Mouse (Mus musculus): ENCODE measurements around the gene H2afj. TPM values are rescaled to one million over a fixed set of nuclear protein-coding genes. Genes with fewer than 3 reads are reported as not detected.

H2afj gene
- polyA plus RNA-seq (2014; fragmentation: Nextera tagmentation; extraction: Ambion mirVana) = 106 and 108 TPM in 2 replicates

DNA sequence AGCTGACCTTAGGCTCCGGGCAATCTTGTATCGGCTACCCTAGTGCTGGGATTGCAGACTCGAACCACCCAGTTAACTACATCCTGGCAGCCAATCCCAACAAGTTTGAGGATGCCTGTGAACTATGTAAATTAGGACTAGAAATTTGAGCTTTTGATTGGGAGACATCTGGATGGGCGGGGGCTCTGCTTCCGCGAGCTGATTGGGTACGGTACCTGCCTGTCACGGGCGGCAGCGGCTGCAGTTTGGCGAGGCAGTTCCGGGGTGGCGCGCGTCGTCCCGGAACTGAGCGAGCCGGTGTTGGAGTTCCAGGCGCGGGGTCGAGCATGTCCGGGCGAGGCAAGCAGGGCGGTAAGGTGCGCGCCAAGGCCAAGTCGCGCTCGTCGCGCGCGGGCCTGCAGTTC is at the start of gene H2afj:
TSS of gene H2afj (plus strand) at position 231 of the 404 bp plus-strand sequence.
- under 1% methylated on average over 34 of the region's 34 CpGs for WGBS
- H3K4me3 ChIP-seq (ENCODE audit: low read depth, low read length) = peak within 1 kb of the TSS; percentile 83
- H3K4me2 ChIP-seq = peak within 1 kb of the TSS; percentile 95
- no peak for TF ChIP-seq CTCF (IDR thresholded peaks at IDR 0.05; ENCODE audit: low read depth)
- DNase-seq = peak; percentile 99
- peak; percentile 77 for ATAC-seq (ENCODE audit: insufficient read depth)
- H3K36me3 ChIP-seq (ENCODE audit: insufficient read depth) = peaks cover 16% of the 10 kb centered on the region
- no peaks in the 10 kb centered on the region for H3K9me3 ChIP-seq (ENCODE audit: low read depth, low read length)
- H3K27me3 ChIP-seq (ENCODE audit: insufficient read depth, low read length) = no peaks in the 10 kb centered on the region
- peak within 1 kb of the TSS; percentile 87 for H3K27ac ChIP-seq (ENCODE audit: low read depth)
- peaks cover 15% of the 10 kb centered on the region for H3K4me1 ChIP-seq (ENCODE audit: insufficient read depth)
- peak within 1 kb of the TSS; percentile 68 for H3K9ac ChIP-seq

DNA sequence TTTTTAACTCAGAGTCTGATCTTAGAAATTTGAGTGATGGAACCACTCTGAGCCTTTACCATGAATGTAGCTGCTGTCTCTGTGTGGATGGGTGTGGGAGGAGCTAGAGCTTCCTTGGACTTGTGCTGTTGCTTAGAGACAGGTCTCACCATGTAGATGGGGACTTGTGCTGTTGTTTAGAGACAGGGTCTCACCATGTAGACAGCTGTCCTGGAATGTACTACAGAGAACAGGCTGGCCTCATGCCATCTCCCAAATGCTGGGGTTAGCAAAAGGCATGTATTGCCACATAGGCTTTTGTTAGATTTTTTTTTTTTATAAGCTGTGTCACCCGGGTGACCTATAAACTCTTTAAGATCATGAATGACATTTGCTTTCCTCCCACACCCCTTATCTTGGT is 44.1 kb upstream of the H2afj start:
- no peaks in the 10 kb centered on the region for H3K36me3 ChIP-seq (ENCODE audit: insufficient read depth)
- TF ChIP-seq CTCF (IDR thresholded peaks at IDR 0.05; ENCODE audit: low read depth) = no peak
- H3K27me3 ChIP-seq (ENCODE audit: insufficient read depth, low read length) = no peaks in the 10 kb centered on the region
- no peak overlapping the region for H3K4me3 ChIP-seq (ENCODE audit: low read depth, low read length)
- H3K4me1 ChIP-seq (ENCODE audit: insufficient read depth) = peaks cover 12% of the 10 kb centered on the region
- no peak overlapping the region; the same call in 1 of the 2 replicates for H3K27ac ChIP-seq (ENCODE audit: low read depth)
- no peak overlapping the region for H3K4me2 ChIP-seq
- peak; percentile 99 for ATAC-seq (ENCODE audit: insufficient read depth)
- no peak overlapping the region for H3K9ac ChIP-seq
- H3K9me3 ChIP-seq (ENCODE audit: low read depth, low read length) = no peaks in the 10 kb centered on the region
- WGBS = 5% methylated on average over 1 of the region's 1 CpGs
- peak; percentile 93 for DNase-seq

DNA sequence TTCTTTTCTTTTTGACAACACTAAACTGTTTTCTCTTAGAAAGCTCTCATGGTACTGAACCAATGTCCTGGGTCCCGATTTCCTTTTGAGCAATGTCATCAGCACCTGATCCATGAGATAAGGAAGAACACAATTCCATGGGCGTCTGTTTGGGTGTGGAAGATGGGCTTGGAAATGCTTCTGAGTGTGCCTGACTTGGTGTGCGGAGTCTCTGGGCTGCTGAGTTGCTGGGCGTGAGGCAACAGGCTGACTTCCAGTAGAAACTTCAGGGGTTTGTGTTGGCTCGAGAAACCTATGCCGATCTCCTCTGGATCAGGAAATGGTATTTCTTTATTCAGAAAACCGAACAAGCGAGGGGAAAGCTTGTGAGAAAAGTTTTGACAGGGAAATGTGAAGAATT is 38.9 kb upstream of the H2afj start:
- 58% methylated on average over 8 of the region's 8 CpGs for WGBS
- Histone ChIP-seq H3K4me3 (ENCODE audit: low read depth, low read length) (no peak overlapping the region), H3K27ac (ENCODE audit: low read depth) (no peak overlapping the region), H3K4me2 (no peak overlapping the region), H3K36me3 (ENCODE audit: insufficient read depth) (no peaks in the 10 kb centered on the region), H3K9me3 (ENCODE audit: low read depth, low read length) (no peaks in the 10 kb centered on the region), H3K27me3 (ENCODE audit: insufficient read depth, low read length) (no peaks in the 10 kb centered on the region), H3K9ac (no peak overlapping the region), H3K4me1 (ENCODE audit: insufficient read depth) (peaks cover 4% of the 10 kb centered on the region; the same call in 1 of the 2 replicates)
- peak; percentile 25 for DNase-seq
- ATAC-seq (ENCODE audit: insufficient read depth) = no peak
- TF ChIP-seq CTCF (IDR thresholded peaks at IDR 0.05; ENCODE audit: low read depth) = no peak

DNA sequence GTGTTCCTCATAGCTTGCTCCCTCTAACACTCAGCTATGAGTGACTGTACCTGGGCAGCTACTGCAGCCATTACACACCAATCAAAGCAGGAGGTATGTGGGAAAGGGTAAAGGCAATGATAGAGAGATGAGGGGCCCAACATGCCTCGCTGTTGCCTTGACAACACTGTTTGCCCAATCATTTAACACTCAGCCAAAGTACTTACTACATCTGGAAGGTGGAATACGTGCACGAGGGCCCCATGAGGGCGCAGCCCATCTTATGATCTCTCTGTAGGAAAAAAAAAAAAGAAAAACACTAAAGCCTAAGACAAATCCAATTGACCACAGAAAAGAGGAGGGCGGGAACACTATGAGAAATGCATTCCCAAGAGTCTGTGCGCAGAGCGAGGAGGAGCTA is 38.2 kb upstream of the H2afj start:
- no peak overlapping the region for H3K4me2 ChIP-seq
- DNase-seq (peak; percentile 19), ATAC-seq (ENCODE audit: insufficient read depth) (peak; percentile 45; the same call in 1 of the 2 replicates)
- no peak overlapping the region for H3K27ac ChIP-seq (ENCODE audit: low read depth)
- no peaks in the 10 kb centered on the region for H3K36me3 ChIP-seq (ENCODE audit: insufficient read depth)
- H3K9ac ChIP-seq = no peak overlapping the region
- no peak overlapping the region for H3K4me3 ChIP-seq (ENCODE audit: low read depth, low read length)
- no peak for TF ChIP-seq CTCF (IDR thresholded peaks at IDR 0.05; ENCODE audit: low read depth)
- H3K4me1 ChIP-seq (ENCODE audit: insufficient read depth) = no peaks in the 10 kb centered on the region
- no peaks in the 10 kb centered on the region for H3K9me3 ChIP-seq (ENCODE audit: low read depth, low read length)
- 58% methylated on average over 7 of the region's 7 CpGs for whole genome bisulfite sequencing
- H3K27me3 ChIP-seq (ENCODE audit: insufficient read depth, low read length) = no peaks in the 10 kb centered on the region

DNA sequence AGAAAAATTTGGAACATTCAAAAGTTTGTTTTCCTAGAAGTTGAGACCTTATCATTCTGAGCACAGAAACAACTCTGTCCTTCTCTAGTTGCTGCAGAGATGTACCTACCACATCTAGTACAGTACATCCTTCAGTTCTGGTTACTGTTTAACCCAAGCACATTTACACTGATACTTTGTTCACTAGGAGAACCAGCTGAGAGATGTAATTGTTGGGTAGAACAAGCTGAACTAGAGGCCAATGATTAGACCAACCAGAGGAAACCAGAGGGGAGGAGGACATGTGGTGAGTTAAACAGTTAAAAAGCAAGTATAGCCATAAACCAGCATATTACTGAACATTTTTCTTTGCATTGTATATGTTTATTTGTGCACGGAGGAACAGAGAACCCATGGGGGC is 31.7 kb upstream of the H2afj start:
- Histone ChIP-seq H3K9me3 (ENCODE audit: low read depth, low read length) (no peaks in the 10 kb centered on the region), H3K9ac (no peak overlapping the region), H3K27ac (ENCODE audit: low read depth) (no peak overlapping the region), H3K4me3 (ENCODE audit: low read depth, low read length) (no peak overlapping the region), H3K27me3 (ENCODE audit: insufficient read depth, low read length) (no peaks in the 10 kb centered on the region), H3K36me3 (ENCODE audit: insufficient read depth) (no peaks in the 10 kb centered on the region), H3K4me2 (no peak overlapping the region), H3K4me1 (ENCODE audit: insufficient read depth) (no peaks in the 10 kb centered on the region)
- ATAC-seq (ENCODE audit: insufficient read depth) (no peak), DNase-seq (no peak)
- WGBS = 57% methylated on average over 1 of the region's 1 CpGs
- no peak for TF ChIP-seq CTCF (IDR thresholded peaks at IDR 0.05; ENCODE audit: low read depth)

DNA sequence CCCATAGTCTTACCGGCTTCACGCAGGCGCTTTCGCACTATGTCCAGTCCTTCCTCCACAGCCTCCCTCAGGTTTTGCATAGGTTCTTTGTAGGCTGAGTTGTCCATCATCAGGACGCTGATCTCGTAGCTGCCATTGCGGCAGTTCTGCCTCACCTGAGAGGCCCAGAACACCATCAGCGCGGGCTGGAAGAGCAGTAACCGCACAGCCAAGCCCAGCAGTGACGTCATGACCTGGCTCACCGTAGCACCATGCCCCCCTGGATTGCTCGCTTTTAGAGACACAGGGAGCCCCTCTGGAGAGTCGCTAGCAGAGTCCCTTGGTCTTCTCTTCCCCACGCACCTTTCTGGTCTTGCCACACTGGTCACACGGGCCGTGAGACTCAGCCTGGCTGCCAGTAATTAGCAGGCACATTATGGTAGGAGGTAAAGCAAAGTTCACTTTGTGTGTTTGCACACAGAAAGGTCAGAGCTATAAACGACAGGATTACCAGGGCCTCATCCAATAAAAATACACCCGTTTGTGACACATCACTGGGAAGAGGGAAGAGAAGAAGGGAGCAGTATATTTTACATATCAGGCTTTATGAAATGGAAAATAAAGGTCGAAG is 26.6 kb upstream of the H2afj start, which contains the start of gene Gucy2c:
TSS of gene Gucy2c (minus strand) at position 389 of the 610 bp plus-strand sequence.
- DNase-seq (no peak), ATAC-seq (ENCODE audit: insufficient read depth) (no peak)
- Histone ChIP-seq H3K27ac (ENCODE audit: low read depth) (no peak within 1 kb of the TSS), H3K4me3 (ENCODE audit: low read depth, low read length) (no peak within 1 kb of the TSS), H3K36me3 (ENCODE audit: insufficient read depth) (no peaks in the 10 kb centered on the region), H3K9me3 (ENCODE audit: low read depth, low read length) (no peaks in the 10 kb centered on the region), H3K4me2 (no peak within 1 kb of the TSS), H3K27me3 (ENCODE audit: insufficient read depth, low read length) (no peaks in the 10 kb centered on the region), H3K9ac (no peak within 1 kb of the TSS), H3K4me1 (ENCODE audit: insufficient read depth) (0 out of 2 replicates have a peak, but pooled peaks cover 4% of the 10 kb centered on the region)
- TF ChIP-seq CTCF (IDR thresholded peaks at IDR 0.05; ENCODE audit: low read depth) = no peak
- WGBS = 74% methylated on average over 20 of the region's 20 CpGs

DNA sequence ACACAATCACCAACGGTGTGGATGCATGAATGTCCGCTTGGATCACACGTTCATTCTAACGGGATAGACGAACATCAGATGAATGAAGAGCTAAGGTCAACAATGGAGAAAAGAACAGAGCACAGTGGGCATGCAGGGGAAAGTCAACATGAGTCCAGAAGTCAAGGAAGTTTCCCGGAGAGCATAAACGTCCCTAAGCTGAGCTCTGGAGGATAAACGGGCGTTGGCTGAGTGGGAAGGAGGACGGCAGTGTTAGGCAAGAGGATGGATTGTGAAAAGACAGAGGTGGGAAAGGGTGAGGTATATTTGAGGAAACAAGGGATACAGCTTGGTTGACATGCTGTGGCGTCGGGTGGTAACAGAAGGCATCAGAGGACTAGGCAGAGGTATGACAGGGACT is 25.9 kb upstream of the H2afj start:
- H3K9me3 ChIP-seq (ENCODE audit: low read depth, low read length) = no peaks in the 10 kb centered on the region

More for the DNA sequence above, 25.9 kb upstream of the H2afj start:
- H3K27ac ChIP-seq (ENCODE audit: low read depth) = no peak overlapping the region
- H3K27me3 ChIP-seq (ENCODE audit: insufficient read depth, low read length) = no peaks in the 10 kb centered on the region
- no peak overlapping the region for H3K4me2 ChIP-seq
- no peaks in the 10 kb centered on the region for H3K36me3 ChIP-seq (ENCODE audit: insufficient read depth)
- ATAC-seq (ENCODE audit: insufficient read depth) (no peak), DNase-seq (no peak)
- H3K4me1 ChIP-seq (ENCODE audit: insufficient read depth) = peaks cover 4% of the 10 kb centered on the region; the same call in 1 of the 2 replicates
- 76% methylated on average over 12 of the region's 12 CpGs for WGBS
- no peak overlapping the region for H3K4me3 ChIP-seq (ENCODE audit: low read depth, low read length)
- H3K9ac ChIP-seq = no peak overlapping the region
- TF ChIP-seq CTCF (IDR thresholded peaks at IDR 0.05; ENCODE audit: low read depth) = no peak

Data from lung, embryonic 14.5 days (tissue).